Mouse (Mus musculus): ENCODE measurements around the gene Etv3. TPM values are rescaled to one million over a fixed set of nuclear protein-coding genes. Genes with fewer than 3 reads are reported as not detected.
"Not testable (repeated sequence)": the region's sequence is repeated elsewhere in the genome, so short reads cannot be mapped to it uniquely, and the experiment has no call there.

Gene Etv3
- total RNA-seq (2021): 10 to 100 TPM; 23.2 TPM

- peak; percentile 91 for DNase-seq
Observed at GRCm38 (mm10) chr3:87525043-87525836, at the start of gene Etv3. Gene Etv3, plus strand, starts transcription at chr3:87525407.

GRCm38 (mm10) chr3:87477948-87478347, 47.3 kb upstream of the Etv3 start:
- not testable (repeated sequence) for DNase-seq

- DNase-seq: not testable (repeated sequence)
Observed at GRCm38 (mm10) chr3:87478596-87478995, 46.6 kb upstream of the Etv3 start.

- DNase-seq: not testable (repeated sequence)
Observed at GRCm38 (mm10) chr3:87479230-87479629, 46.0 kb upstream of the Etv3 start.

GRCm38 (mm10) chr3:87487392-87487791, 37.8 kb upstream of the Etv3 start:
- DNase-seq: no peak

- no peak for DNase-seq
Observed at GRCm38 (mm10) chr3:87487911-87488310, 37.3 kb upstream of the Etv3 start.

GRCm38 (mm10) chr3:87498266-87498665, 26.9 kb upstream of the Etv3 start:
- no peak for DNase-seq

GRCm38 (mm10) chr3:87499072-87499471, 26.1 kb upstream of the Etv3 start:
- peak; percentile 56 to 63 for DNase-seq

GRCm38 (mm10) chr3:87500088-87501055, 24.8 kb upstream of the Etv3 start:
- DNase-seq: no peak

GRCm38 (mm10) chr3:87501151-87501550, 24.1 kb upstream of the Etv3 start:
- no peak for DNase-seq

GRCm38 (mm10) chr3:87502771-87503170, 22.4 kb upstream of the Etv3 start:
- no peak for DNase-seq

GRCm38 (mm10) chr3:87504330-87504729, 20.9 kb upstream of the Etv3 start:
- DNase-seq: no peak

- DNase-seq: no peak
Observed at GRCm38 (mm10) chr3:87504749-87505425, 20.3 kb upstream of the Etv3 start.

GRCm38 (mm10) chr3:87506456-87507416, 18.5 kb upstream of the Etv3 start:
- no peak for DNase-seq

GRCm38 (mm10) chr3:87508205-87508901, 16.9 kb upstream of the Etv3 start:
- peak; percentile 60 to 73 for DNase-seq

GRCm38 (mm10) chr3:87509061-87509460, 16.1 kb upstream of the Etv3 start:
- DNase-seq: no peak

GRCm38 (mm10) chr3:87510832-87511231, 14.4 kb upstream of the Etv3 start:
- no peak for DNase-seq

GRCm38 (mm10) chr3:87511971-87512765, 13.0 kb upstream of the Etv3 start:
- no peak for DNase-seq

GRCm38 (mm10) chr3:87515567-87516081, 9.6 kb upstream of the Etv3 start:
- DNase-seq: no peak

GRCm38 (mm10) chr3:87518425-87518824, 6.8 kb upstream of the Etv3 start:
- no peak for DNase-seq
